Mouse (Mus musculus): ENCODE measurements around the gene Pde6d.
A peak's percentile ranks its signal among the peaks of the same experiment; 100 is the strongest.

Pde6d gene

GRCm38 (mm10) chr1:86582451-86583096, at the start of gene Pde6d, which contains the start of gene Cops7b:
Gene Pde6d, minus strand, starts transcription at chr1:86582629.
Gene Cops7b, plus strand, starts transcription at chr1:86582904.
- Histone ChIP-seq H3K27me3 (ENCODE audit: control insufficient read depth, insufficient read depth, low read length, poor library complexity, severe bottlenecking) (no peaks in the 10 kb centered on the region), H3K36me3 (ENCODE audit: control insufficient read depth, insufficient read depth, low read length, poor library complexity, severe bottlenecking) (no peaks in the 10 kb centered on the region)
- DNase-seq (ENCODE audit: low read depth, low spot score), result peak; percentile 93

- no peaks in the 10 kb centered on the region for H3K27me3 ChIP-seq (ENCODE audit: control insufficient read depth, insufficient read depth, low read length, poor library complexity, severe bottlenecking)
- no peak for DNase-seq (ENCODE audit: low read depth, low spot score)
- no peaks in the 10 kb centered on the region for H3K36me3 ChIP-seq (ENCODE audit: control insufficient read depth, insufficient read depth, low read length, poor library complexity, severe bottlenecking)
Measured at GRCm38 (mm10) chr1:86630527-86630926, 48.1 kb upstream of the Pde6d start.

DNA sequence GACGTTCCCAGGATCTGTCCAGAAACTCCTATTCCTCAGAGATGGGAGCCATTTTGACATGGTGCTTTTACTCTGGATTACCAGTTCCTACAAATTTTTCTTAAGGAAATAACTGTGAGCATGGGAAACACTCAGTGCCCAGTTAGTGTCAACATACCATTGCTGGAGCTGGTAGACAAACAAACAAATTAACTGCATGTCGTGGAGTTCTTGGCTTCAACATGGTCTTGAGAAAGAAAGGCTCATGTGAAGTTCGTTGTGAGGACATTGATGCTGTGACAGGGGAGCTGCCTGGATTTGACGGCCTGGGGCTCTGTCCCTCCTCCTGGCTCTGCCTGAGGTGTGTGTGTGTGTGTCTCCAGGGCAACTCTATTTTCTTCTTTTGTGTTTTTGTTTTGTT, 47.5 kb upstream of the Pde6d start:
- no peaks in the 10 kb centered on the region for H3K36me3 ChIP-seq (ENCODE audit: control insufficient read depth, insufficient read depth, low read length, poor library complexity, severe bottlenecking)
- H3K27me3 ChIP-seq (ENCODE audit: control insufficient read depth, insufficient read depth, low read length, poor library complexity, severe bottlenecking), result no peaks in the 10 kb centered on the region
- DNase-seq (ENCODE audit: low read depth, low spot score), result no peak

DNA sequence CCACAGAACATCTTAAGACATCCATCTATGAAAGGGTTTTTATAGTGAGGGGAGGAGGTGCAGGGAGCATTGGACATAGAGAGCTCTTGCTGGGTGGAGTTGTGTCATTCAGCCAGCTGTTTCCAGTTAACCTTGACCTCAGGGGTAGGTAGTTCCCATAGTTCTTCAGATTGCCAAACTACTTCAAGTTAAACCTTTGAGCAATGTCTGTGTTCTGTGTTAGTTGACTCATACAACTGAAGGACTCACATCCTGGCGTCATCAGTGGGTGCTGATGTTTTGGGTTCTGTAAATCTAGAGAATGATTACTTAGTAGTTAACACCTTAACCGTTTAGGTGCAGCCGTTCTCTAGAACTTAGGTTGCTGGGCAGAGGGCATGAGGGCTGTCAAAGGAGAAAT, 45.8 kb upstream of the Pde6d start:
- Histone ChIP-seq H3K27me3 (ENCODE audit: control insufficient read depth, insufficient read depth, low read length, poor library complexity, severe bottlenecking) (no peaks in the 10 kb centered on the region), H3K36me3 (ENCODE audit: control insufficient read depth, insufficient read depth, low read length, poor library complexity, severe bottlenecking) (no peaks in the 10 kb centered on the region)
- DNase-seq (ENCODE audit: low read depth, low spot score), result no peak

DNA sequence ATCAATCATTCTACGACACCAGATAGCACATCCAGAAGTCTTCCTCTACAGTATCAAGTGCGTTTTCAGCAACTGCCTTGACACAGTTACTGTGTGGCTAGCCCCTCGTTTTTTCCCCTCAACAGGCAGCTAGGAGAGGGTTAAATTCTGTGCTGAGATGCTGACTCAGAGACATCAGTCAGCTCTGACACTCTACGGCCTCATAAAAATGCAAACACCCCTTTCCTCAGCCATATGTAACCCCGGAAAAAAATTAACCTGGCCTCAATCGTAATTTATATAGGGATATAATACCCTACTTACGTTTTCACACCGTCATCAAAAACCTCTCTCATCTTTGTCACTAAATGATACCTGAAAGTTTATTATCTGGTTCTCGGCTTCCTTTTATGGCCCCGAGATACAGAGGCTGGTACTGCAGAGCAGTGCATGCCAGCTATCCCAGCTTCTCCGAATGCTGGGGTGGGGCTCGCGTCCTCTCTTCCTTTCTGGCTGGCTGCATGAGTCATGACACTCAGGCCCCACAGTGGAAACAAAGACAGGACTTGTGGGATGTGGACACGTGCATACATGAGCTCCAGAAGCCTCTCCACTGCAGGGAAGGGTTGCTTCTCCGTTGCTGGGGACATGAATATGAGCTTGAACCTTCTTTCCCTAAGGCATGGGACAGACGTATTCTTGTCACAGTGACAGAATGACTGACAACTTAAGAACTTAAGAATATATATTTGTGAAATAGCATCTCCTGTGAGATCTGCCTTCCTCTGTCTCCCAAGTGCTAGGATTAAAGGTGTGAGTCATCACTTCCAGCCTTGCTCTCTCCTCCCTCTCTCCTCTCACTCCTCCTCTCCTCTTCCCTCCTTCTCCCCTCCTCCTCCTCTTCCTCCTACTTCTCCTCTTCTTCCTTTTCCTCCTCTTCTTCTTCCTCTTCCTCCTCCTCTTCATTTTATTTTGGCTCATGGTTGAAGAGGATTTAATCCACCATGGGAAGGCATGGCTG, 40.9 kb upstream of the Pde6d start:
- Histone ChIP-seq H3K36me3 (ENCODE audit: control insufficient read depth, insufficient read depth, low read length, poor library complexity, severe bottlenecking) (no peaks in the 10 kb centered on the region), H3K27me3 (ENCODE audit: control insufficient read depth, insufficient read depth, low read length, poor library complexity, severe bottlenecking) (no peaks in the 10 kb centered on the region)
- no peak for DNase-seq (ENCODE audit: low read depth, low spot score)

DNA sequence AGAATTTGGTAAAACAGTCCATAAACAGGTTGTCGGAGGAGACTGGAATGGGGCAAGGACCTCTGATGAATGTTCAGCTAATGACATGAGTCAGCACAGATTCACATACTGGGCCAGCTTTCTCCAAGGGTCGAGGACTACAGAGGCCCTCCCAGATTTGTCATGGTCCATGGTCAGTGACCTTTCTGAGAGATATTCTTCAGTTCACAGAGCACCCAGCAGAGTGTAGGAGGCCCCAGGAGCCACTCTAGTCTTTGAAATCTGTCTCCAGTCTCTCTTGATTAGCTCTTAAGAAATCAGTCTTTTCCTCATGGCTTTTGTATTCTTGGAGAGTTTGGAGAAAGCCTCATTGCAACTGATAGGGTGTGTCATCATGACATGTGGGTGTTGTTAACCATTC, 39.9 kb upstream of the Pde6d start:
- no peaks in the 10 kb centered on the region for H3K36me3 ChIP-seq (ENCODE audit: control insufficient read depth, insufficient read depth, low read length, poor library complexity, severe bottlenecking)
- DNase-seq (ENCODE audit: low read depth, low spot score), result no peak
- no peaks in the 10 kb centered on the region for H3K27me3 ChIP-seq (ENCODE audit: control insufficient read depth, insufficient read depth, low read length, poor library complexity, severe bottlenecking)

- H3K36me3 ChIP-seq (ENCODE audit: control insufficient read depth, insufficient read depth, low read length, poor library complexity, severe bottlenecking), result no peaks in the 10 kb centered on the region
- H3K27me3 ChIP-seq (ENCODE audit: control insufficient read depth, insufficient read depth, low read length, poor library complexity, severe bottlenecking), result no peaks in the 10 kb centered on the region
- peak; percentile 71 for DNase-seq (ENCODE audit: low read depth, low spot score)
Measured at GRCm38 (mm10) chr1:86618454-86619125, 36.2 kb upstream of the Pde6d start.

DNA sequence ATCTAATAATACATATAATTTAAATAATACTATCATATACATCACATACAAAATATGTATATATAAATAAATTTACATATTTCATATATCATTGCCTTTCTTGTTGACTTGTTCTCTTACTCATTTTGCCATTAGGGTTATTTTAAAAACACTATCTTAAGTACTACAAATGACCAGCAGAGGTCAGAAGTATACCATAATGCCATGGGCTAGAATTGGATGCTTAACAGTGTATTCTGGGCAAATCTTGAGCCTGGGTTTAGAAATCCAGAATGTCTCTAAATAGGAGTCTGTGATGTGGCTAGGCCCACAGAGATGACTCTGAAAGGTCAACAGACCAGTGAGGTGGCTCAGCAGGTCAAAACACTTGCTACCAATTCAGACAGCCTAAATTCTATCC, 31.8 kb upstream of the Pde6d start:
- no peaks in the 10 kb centered on the region for H3K27me3 ChIP-seq (ENCODE audit: control insufficient read depth, insufficient read depth, low read length, poor library complexity, severe bottlenecking)
- peak; percentile 40 for DNase-seq (ENCODE audit: low read depth, low spot score)
- H3K36me3 ChIP-seq (ENCODE audit: control insufficient read depth, insufficient read depth, low read length, poor library complexity, severe bottlenecking), result no peaks in the 10 kb centered on the region

- Histone ChIP-seq H3K27me3 (ENCODE audit: control insufficient read depth, insufficient read depth, low read length, poor library complexity, severe bottlenecking) (no peaks in the 10 kb centered on the region), H3K36me3 (ENCODE audit: control insufficient read depth, insufficient read depth, low read length, poor library complexity, severe bottlenecking) (0 out of 2 replicates have a peak, but pooled peaks cover 6% of the 10 kb centered on the region)
- no peak for DNase-seq (ENCODE audit: low read depth, low spot score)
Measured at GRCm38 (mm10) chr1:86612081-86612480, 29.7 kb upstream of the Pde6d start.

- no peaks in the 10 kb centered on the region for H3K27me3 ChIP-seq (ENCODE audit: control insufficient read depth, insufficient read depth, low read length, poor library complexity, severe bottlenecking)
- no peak for DNase-seq (ENCODE audit: low read depth, low spot score)
- H3K36me3 ChIP-seq (ENCODE audit: control insufficient read depth, insufficient read depth, low read length, poor library complexity, severe bottlenecking), result 0 out of 2 replicates have a peak, but pooled peaks cover 8% of the 10 kb centered on the region
Measured at GRCm38 (mm10) chr1:86610954-86611353, 28.5 kb upstream of the Pde6d start.

GRCm38 (mm10) chr1:86600117-86600516, 17.7 kb upstream of the Pde6d start:
- Histone ChIP-seq H3K36me3 (ENCODE audit: control insufficient read depth, insufficient read depth, low read length, poor library complexity, severe bottlenecking) (peaks cover 12% of the 10 kb centered on the region), H3K27me3 (ENCODE audit: control insufficient read depth, insufficient read depth, low read length, poor library complexity, severe bottlenecking) (no peaks in the 10 kb centered on the region)
- no peak for DNase-seq (ENCODE audit: low read depth, low spot score)

DNA sequence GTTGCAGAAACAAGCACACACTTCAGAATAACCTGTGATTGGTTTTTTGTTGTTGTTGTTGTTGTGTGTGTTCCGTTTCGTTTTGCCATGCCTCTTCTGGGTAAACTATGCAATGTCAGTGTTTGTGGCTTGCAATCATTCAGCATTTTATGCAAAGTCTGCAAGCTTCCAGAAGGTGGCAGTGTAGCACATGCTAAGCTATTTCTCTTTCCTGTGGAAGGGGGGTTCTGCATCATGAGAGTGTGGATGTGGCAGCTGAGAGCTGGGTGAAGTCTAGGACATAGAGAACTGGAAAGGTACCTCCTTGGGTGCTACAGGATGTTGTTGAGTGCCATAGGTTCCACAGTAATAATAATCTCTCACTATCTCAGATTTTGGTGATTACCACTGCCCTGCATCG, 16.1 kb upstream of the Pde6d start:
- DNase-seq (ENCODE audit: low read depth, low spot score), result peak; percentile 54
- peaks cover 15% of the 10 kb centered on the region for H3K36me3 ChIP-seq (ENCODE audit: control insufficient read depth, insufficient read depth, low read length, poor library complexity, severe bottlenecking)

DNA sequence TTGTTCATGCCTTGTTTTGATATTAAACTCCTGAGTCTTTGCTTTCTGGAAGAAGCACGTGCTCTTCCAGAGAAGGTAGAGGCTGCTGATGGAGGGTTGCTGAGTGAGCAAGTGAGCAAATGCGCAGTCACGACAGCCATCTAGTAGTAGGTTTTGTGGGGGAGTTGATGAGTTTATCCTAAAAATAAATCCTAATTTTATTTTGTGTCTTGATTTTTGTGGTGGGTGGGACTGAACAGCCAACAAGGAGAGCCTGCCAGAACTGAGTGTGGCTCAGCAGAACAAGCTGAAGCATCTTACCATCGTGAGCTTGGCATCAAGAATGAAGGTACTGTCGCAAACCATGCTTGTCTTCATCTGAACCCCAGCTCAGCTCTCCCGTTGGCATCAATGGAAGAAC, 14.1 kb upstream of the Pde6d start:
- no peaks in the 10 kb centered on the region for H3K27me3 ChIP-seq (ENCODE audit: control insufficient read depth, insufficient read depth, low read length, poor library complexity, severe bottlenecking)
- peaks cover 15% of the 10 kb centered on the region for H3K36me3 ChIP-seq (ENCODE audit: control insufficient read depth, insufficient read depth, low read length, poor library complexity, severe bottlenecking)
- no peak for DNase-seq (ENCODE audit: low read depth, low spot score)

More for the DNA sequence above, 16.1 kb upstream of the Pde6d start:
- no peaks in the 10 kb centered on the region for H3K27me3 ChIP-seq (ENCODE audit: control insufficient read depth, insufficient read depth, low read length, poor library complexity, severe bottlenecking)

DNA sequence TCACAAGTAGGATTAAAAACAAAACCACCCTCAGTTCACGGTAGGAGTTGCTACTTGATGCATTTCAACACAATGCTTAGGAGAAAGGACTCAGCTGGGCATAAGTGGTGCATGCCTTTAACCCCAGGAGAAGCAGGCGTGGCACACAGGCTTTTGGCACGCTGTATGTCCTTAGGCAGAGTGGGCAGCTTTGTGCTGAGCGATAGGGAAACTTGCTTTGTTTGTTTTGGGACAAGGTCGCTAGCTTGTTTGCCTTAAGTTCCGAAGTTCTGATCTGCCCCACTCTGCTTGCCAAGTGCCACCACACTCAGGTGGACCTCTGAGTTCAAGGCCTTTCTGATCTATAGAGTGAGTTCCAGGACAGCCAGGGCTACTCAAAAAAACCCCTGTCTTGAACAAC, 12.9 kb upstream of the Pde6d start:
- no peak for DNase-seq (ENCODE audit: low read depth, low spot score)
- Histone ChIP-seq H3K27me3 (ENCODE audit: control insufficient read depth, insufficient read depth, low read length, poor library complexity, severe bottlenecking) (no peaks in the 10 kb centered on the region), H3K36me3 (ENCODE audit: control insufficient read depth, insufficient read depth, low read length, poor library complexity, severe bottlenecking) (peaks cover 13% of the 10 kb centered on the region)

DNA sequence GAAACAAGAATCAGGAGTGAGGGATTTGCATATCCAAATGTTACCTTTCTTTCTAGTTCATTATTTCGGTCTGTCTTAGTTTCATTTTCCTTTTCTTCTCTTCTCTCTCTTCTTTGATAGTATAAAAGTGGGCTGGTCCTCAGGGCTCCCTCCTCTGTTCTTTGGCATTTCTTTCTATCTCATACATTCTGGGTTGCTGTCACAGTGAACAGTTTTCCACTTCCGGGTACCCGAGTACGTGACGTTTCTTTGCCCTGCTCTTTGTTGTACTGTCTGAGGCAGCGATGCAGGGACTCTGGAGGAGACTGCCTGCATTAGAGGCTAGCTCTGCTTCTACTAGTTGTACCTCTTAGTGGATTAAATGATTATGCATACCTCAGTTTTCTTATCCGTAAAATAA, 12.1 kb upstream of the Pde6d start:
- no peak for DNase-seq (ENCODE audit: low read depth, low spot score)
- Histone ChIP-seq H3K27me3 (ENCODE audit: control insufficient read depth, insufficient read depth, low read length, poor library complexity, severe bottlenecking) (no peaks in the 10 kb centered on the region), H3K36me3 (ENCODE audit: control insufficient read depth, insufficient read depth, low read length, poor library complexity, severe bottlenecking) (peaks cover 14% of the 10 kb centered on the region)

Measured in splenic B cell, adult 2 months (primary cell).